Mouse (Mus musculus) spleen, adult 2 months (tissue): ENCODE measurements around the gene Mettl21a. TPM values are rescaled to one million over a fixed set of nuclear protein-coding genes. Genes with fewer than 3 reads are reported as not detected.

ENCODE experiments used
- DNase-seq, 2 experiments: peaks; one replicate each; pipeline versions ENCODE4 v3.0.0 to v3.0.0-alpha.2; 2012 to 2021; ENCODE audit warnings: low spot score in 2 of 2, low read depth in 1 of 2
- H3K27ac ChIP-seq: fragments of 200-500 bp; 2 replicates; pipeline ENCODE4 v1.5.1; 2012; ENCODE audit warnings: low read length, inconsistent platforms; ENCODE audit not compliant: insufficient read depth
- H3K27me3 ChIP-seq: fragments of 200-500 bp; 2 replicates; pipeline ENCODE4 v1.6.1; 2012; ENCODE audit warnings: mild to moderate bottlenecking, moderate library complexity, low read length, inconsistent platforms; ENCODE audit not compliant: control insufficient read depth, insufficient read depth
- H3K36me3 ChIP-seq: fragments of 200-500 bp; 2 replicates; pipeline ENCODE4 v1.6.1; 2012; ENCODE audit warnings: mild to moderate bottlenecking, low read length, inconsistent platforms; ENCODE audit not compliant: control insufficient read depth, insufficient read depth
- H3K4me1 ChIP-seq: fragments of 200-500 bp; 2 replicates; pipeline ENCODE4 v1.6.1; 2011; ENCODE audit warnings: inconsistent platforms; ENCODE audit not compliant: control insufficient read depth, insufficient read depth, insufficient read length
- H3K4me3 ChIP-seq: fragments of 200-500 bp; 2 replicates; pipeline ENCODE4 v1.5.1; 2011; ENCODE audit warnings: mild to moderate bottlenecking, inconsistent platforms; ENCODE audit not compliant: insufficient read depth, insufficient read length; ENCODE audit errors: extremely low read depth
- CTCF ChIP-seq: fragments of 200-500 bp; IDR thresholded peaks from 2 replicates; pipeline ENCODE4 v1.5.1; 2011; ENCODE audit warnings: mild to moderate bottlenecking, inconsistent platforms; ENCODE audit not compliant: insufficient read depth, insufficient read length, insufficient replicate concordance; ENCODE audit errors: extremely low read depth
- POLR2A ChIP-seq: fragments of 200-500 bp; IDR thresholded peaks from 2 replicates; pipeline ENCODE4 v1.6.1; 2011; ENCODE audit warnings: low read depth, low read length, inconsistent platforms
- WGBS: fragments of 180-500 bp; shearing (Covaris S2); methylation state at CpG from one replicate; pipeline ENCODE4 v1.1.7; 2018; 5-methylcytosine and 5-hydroxymethylcytosine counted together
- polyA plus RNA-seq: library from polyadenylated mRNA; depleted of rRNA; stranded (reverse); fragments of >200 nt; gene quantifications from 2 replicates; pipeline ENCODE4 v1.2.3, GENCODE M21; 2012

The Mettl21a gene
- polyA plus RNA-seq, 1 experiment, result 4.4 TPM

DNA sequence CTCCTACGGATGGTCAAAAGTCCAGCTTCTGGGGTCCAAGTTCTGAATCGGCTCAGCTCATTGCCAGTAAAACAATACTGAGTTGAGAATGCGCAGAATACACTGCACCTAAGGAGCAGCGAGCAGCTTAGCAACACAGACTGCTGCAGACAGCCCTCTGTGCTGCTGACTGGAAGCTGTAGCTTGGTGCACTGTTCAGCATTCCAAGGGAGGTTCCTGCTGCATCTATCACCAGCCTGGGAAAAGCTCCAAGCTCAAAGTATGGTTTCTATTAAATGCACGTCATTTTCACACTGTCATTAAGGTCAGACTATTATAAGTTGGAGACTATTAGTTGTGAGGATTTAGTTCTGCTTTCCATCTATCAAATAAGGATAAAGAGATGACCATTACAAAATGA lies 4.1 kb upstream of the Mettl21a start:
- TF ChIP-seq POLR2A, result no peak
- TF ChIP-seq CTCF, result no peak
- Histone ChIP-seq H3K27ac (no peak overlapping the region), H3K27me3 (no peaks in the 10 kb centered on the region), H3K4me3 (no peak overlapping the region), H3K36me3 (no peaks in the 10 kb centered on the region), H3K4me1 (no peaks in the 10 kb centered on the region)
- no peak for DNase-seq
- 87% methylated on average over 5 of the region's 5 CpGs for WGBS

DNA sequence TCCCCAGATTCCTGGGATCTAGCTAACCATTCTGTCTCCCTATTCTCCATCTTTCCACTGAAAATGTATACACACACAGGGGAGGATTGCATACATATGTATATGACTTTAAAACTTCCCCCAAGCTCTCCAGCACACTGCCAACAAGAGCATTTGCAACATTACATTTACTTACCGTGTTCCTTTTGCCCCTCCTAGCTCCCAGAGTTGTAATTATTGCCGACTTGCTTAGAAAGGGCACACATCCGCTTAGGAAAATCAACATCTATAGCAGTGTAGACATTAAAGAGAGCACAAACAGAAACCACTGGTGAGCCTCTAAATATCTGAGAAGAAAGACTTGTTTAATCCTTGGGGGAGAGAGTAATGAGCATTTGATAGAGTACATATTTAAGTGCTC lies 1.2 kb upstream of the Mettl21a start:
- no peak overlapping the region for H3K27ac ChIP-seq
- no peak for DNase-seq
- H3K4me3 ChIP-seq, result no peak overlapping the region
- H3K27me3 ChIP-seq, result no peaks in the 10 kb centered on the region
- no peaks in the 10 kb centered on the region for H3K4me1 ChIP-seq
- H3K36me3 ChIP-seq, result no peaks in the 10 kb centered on the region
- 42% methylated on average over 3 of the region's 3 CpGs for WGBS
- TF ChIP-seq POLR2A, result no peak
- TF ChIP-seq CTCF, result no peak

DNA sequence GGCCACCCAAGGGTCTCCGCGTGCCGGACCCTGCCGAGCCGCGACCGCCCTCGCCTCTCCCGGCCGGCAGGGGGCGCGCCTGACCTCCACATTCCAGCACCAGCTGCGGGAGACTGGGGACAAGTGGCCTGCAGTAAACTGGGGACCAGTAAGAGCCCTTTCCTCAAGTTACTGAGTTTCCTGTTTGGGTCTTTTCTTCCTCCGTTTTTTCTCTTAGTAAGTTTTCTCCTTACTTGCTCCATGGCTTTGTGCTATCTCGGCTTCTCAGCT lies 608 bp upstream of the Mettl21a start:
- WGBS, result under 1% methylated on average over 15 of the region's 15 CpGs
- no peak for TF ChIP-seq POLR2A
- TF ChIP-seq CTCF, result peak; percentile 89
- H3K36me3 ChIP-seq, result no peaks in the 10 kb centered on the region
- H3K4me1 ChIP-seq, result no peaks in the 10 kb centered on the region
- H3K4me3 ChIP-seq, result peak overlapping the region; percentile 86
- H3K27me3 ChIP-seq, result no peaks in the 10 kb centered on the region
- peak overlapping the region; percentile 88 for H3K27ac ChIP-seq
- peak; percentile 22 to 66 for DNase-seq

DNA sequence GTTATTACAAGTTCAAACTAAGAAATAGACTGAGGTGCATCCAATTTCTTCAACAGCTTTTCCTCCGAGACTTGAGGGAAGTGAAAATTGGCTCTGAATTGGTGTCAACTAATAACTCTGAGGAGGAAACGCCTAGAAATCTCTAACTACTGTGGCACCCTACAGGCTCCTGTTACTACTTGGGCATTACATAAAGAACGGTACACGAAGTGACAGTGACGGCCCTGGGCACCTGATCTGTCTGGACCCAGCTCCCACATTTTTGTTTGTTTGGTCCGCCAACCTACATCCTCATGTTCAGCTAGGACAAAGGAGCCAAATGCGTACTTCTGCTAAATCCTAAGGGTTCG lies 536 bp downstream of the Mettl21a start:
- H3K4me1 ChIP-seq, result no peaks in the 10 kb centered on the region
- peak overlapping the region; percentile 74 for H3K27ac ChIP-seq
- 7% methylated on average over 8 of the region's 8 CpGs for WGBS
- no peaks in the 10 kb centered on the region for H3K36me3 ChIP-seq
- H3K4me3 ChIP-seq, result peak overlapping the region; percentile 86
- no peaks in the 10 kb centered on the region for H3K27me3 ChIP-seq
- no peak for DNase-seq
- TF ChIP-seq POLR2A (no peak), CTCF (no peak)

DNA sequence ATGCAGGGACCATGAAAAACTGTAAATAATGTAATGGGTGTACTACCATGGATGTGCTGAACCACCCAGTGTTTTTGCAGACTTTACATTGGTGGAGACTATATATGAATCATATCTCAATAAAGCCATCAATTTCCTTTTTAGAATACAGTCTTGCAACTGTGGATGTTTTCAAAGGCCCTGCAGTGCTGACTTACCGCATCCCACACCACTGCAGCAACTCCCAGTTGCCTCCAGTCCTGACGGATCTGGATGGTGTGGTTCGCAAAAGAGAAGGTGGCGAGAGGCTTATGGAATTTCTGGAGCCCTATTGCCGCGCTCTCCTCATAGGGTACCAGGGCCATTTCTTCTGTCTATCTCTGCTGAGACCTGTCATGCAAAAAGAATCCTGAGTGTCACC lies 966 bp downstream of the Mettl21a start:
- no peaks in the 10 kb centered on the region for H3K4me1 ChIP-seq
- no peak for DNase-seq
- 85% methylated on average over 6 of the region's 6 CpGs for WGBS
- peak overlapping the region; percentile 23; the same call in 1 of the 2 replicates for H3K27ac ChIP-seq
- no peaks in the 10 kb centered on the region for H3K27me3 ChIP-seq
- no peaks in the 10 kb centered on the region for H3K36me3 ChIP-seq
- peak overlapping the region; percentile 86; the same call in 1 of the 2 replicates for H3K4me3 ChIP-seq
- TF ChIP-seq POLR2A (no peak), CTCF (no peak)

DNA sequence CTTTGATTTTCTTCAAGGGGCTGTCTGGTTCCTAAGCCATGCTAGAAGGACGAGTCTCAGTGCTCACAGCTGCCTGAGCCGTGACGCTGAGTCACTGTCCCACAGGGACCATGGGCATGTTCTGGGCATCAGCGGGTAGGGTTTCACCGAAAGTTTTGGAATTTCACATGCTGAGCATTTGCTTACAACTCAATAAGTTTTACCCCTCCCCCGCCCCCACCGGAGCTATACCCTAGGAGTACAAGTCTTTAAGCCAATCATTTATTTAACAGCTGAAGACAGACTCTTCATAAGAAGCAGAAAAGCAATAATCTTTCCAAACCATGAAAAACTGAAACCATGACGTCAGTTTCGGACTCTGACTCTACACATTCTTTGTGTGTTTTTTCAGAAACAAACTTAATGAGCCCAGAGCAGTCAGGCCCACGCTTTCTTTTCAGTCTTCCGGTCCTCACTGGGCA lies 1.5 kb downstream of the Mettl21a start:
- 88% methylated on average over 11 of the region's 11 CpGs for WGBS
- TF ChIP-seq CTCF (no peak), POLR2A (no peak)
- Histone ChIP-seq H3K36me3 (no peaks in the 10 kb centered on the region), H3K27me3 (no peaks in the 10 kb centered on the region), H3K4me3 (no peak overlapping the region), H3K27ac (no peak overlapping the region), H3K4me1 (no peaks in the 10 kb centered on the region)
- no peak for DNase-seq

DNA sequence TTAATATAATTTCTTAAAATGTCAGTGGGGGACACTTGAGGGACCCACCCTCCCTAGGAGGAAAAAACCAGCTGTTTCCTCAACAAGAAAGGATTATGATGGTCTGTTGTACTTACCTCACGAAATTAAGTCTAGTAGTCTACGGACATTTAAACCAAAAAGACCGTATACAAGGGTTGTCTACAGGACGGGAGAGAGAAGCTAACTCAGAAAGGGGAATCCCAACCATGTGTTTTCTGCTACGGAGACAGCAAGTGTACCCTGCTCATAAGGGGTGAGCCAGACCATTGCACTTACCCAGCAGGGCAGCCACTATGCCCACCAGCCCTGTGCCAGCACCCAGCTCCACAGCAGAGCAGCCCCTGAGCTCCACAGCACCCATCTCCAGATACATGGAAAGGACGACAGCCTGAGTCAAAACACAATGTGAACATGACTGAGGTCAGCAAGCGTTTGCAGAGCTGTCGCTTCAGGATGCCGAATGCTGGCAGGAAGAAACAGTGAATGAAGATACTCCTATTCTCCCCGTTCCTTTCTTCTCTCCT lies 2.2 kb downstream of the Mettl21a start:
- WGBS, result 88% methylated on average over 10 of the region's 10 CpGs
- Histone ChIP-seq H3K4me3 (no peak overlapping the region), H3K36me3 (no peaks in the 10 kb centered on the region), H3K4me1 (no peaks in the 10 kb centered on the region), H3K27me3 (no peaks in the 10 kb centered on the region), H3K27ac (no peak overlapping the region)
- no peak for DNase-seq
- TF ChIP-seq POLR2A, result no peak
- no peak for TF ChIP-seq CTCF

DNA sequence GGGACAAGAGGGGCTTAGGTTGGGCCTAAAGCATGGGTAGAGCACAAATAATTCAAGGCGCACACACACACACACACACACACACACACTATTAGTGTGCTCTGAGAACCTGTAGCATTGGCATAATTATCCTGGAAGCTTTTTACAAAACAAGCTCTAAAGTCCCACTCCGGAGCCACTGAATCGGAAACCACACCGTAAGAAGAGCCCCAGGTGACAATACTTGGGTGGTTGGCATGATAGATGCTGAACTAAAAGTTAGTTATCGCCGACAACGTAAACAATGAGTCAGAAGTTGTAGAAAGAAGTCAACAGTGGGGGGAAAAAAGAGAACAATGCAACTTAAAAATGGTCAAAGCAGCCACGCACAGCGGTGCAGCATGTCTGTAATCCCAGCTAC lies 2.7 kb downstream of the Mettl21a start:
- no peaks in the 10 kb centered on the region for H3K4me1 ChIP-seq
- TF ChIP-seq POLR2A (no peak), CTCF (no peak)
- WGBS, result 94% methylated on average over 9 of the region's 9 CpGs
- H3K27me3 ChIP-seq, result no peaks in the 10 kb centered on the region
- no peak overlapping the region for H3K4me3 ChIP-seq
- H3K27ac ChIP-seq, result no peak overlapping the region
- no peak for DNase-seq
- no peaks in the 10 kb centered on the region for H3K36me3 ChIP-seq
